Mouse (Mus musculus) G1E (cell line): Measurements from ENCODE around the gene Olfr313.

Source experiments
- CTCF ChIP-seq: IDR thresholded peaks from 2 replicates; pipeline ENCODE4 v1.5.1; 2012; ENCODE audit warnings: low read depth, low read length, inconsistent platforms, mixed read lengths
- GATA1 ChIP-seq: IDR thresholded peaks from 2 replicates; pipeline ENCODE4 v1.6.1; 2012; ENCODE audit warnings: borderline replicate concordance, low read length, inconsistent platforms, mixed read lengths
- GATA2 ChIP-seq: IDR thresholded peaks from 2 replicates; pipeline ENCODE4 v1.6.1; 2012; ENCODE audit warnings: low read depth, low read length, inconsistent platforms, borderline replicate concordance
- POLR2AphosphoS5 ChIP-seq: IDR thresholded peaks from 2 replicates; pipeline ENCODE4 v1.6.1; 2012; ENCODE audit warnings: low read depth, low read length, inconsistent platforms; ENCODE audit not compliant: insufficient replicate concordance
- TAL1 ChIP-seq: conservative IDR thresholded peaks from 2 replicates; pipeline ENCODE4 v1.6.1; 2012; ENCODE audit warnings: low read depth, low read length, inconsistent platforms, mixed read lengths

GRCm38 (mm10) chr11:58804393-58804792 is 10.4 kb upstream of the Olfr313 start:
- TF ChIP-seq CTCF = no peak
- TF ChIP-seq GATA1 = no peak
- TF ChIP-seq TAL1 = no peak
- no peak for TF ChIP-seq POLR2AphosphoS5
- no peak for TF ChIP-seq GATA2
